Mouse (Mus musculus) kidney, embryonic 14.5 days (tissue): ENCODE results near the gene Pak3. TPM values are rescaled to one million over a fixed set of nuclear protein-coding genes. Genes with fewer than 3 reads are reported as not detected.

ENCODE experiments used
- ATAC-seq: fragments of 200-750 bp; cut with Nextera tagmentation; 2 replicates; pipeline ENCODE4 v1.8.0; 2017; ENCODE audit warnings: moderate number of reproducible peaks, mild to moderate bottlenecking, moderate TSS enrichment, moderate library complexity; ENCODE audit not compliant: low FRiP score, low TSS enrichment
- H3K27ac ChIP-seq: fragments of 300-500 bp; sonication (generic); 2 replicates; pipeline ENCODE4 v1.5.1; 2014; ENCODE audit warnings: low read depth, mild to moderate bottlenecking, low read length, moderate library complexity, mixed read lengths
- H3K27me3 ChIP-seq: fragments of 300-500 bp; sonication (generic); 2 replicates; pipeline ENCODE4 v1.6.1; 2014; ENCODE audit warnings: mild to moderate bottlenecking, low read length; ENCODE audit not compliant: control insufficient read depth, insufficient read depth
- H3K36me3 ChIP-seq: fragments of 300-500 bp; sonication (generic); 2 replicates; pipeline ENCODE4 v1.6.1; 2014; ENCODE audit warnings: low read length, mixed read lengths; ENCODE audit not compliant: control insufficient read depth, insufficient read depth
- H3K4me1 ChIP-seq: fragments of 300-500 bp; sonication (generic); 2 replicates; pipeline ENCODE4 v1.6.1; 2014; ENCODE audit warnings: low read length, mixed read lengths; ENCODE audit not compliant: control insufficient read depth, insufficient read depth
- H3K4me2 ChIP-seq: fragments of 300-500 bp; sonication (generic); replicated peaks from 2 replicates; pipeline ENCODE4 v1.6.1; 2014; ENCODE audit warnings: low read depth, mild to moderate bottlenecking, low read length
- H3K4me3 ChIP-seq: fragments of 300-500 bp; sonication (generic); 2 replicates; pipeline ENCODE4 v1.5.1; 2014; ENCODE audit warnings: mild to moderate bottlenecking, low read length
- H3K9ac ChIP-seq: fragments of 300-500 bp; sonication (generic); 2 replicates; pipeline ENCODE4 v1.6.1; 2014; ENCODE audit warnings: low read depth, mild to moderate bottlenecking, low read length, moderate library complexity
- H3K9me3 ChIP-seq: fragments of 300-500 bp; sonication (generic); 2 replicates; pipeline ENCODE4 v1.6.1; 2016; ENCODE audit warnings: low read length; ENCODE audit not compliant: control insufficient read depth
- WGBS: fragments of 180-500 bp; shearing (Covaris S2); extraction: QIAGEN DNeasy Blood & Tissue Kit; methylation state at CpG from one replicate; pipeline ENCODE4 v1.1.7; 2014; 5-methylcytosine and 5-hydroxymethylcytosine counted together
- polyA plus RNA-seq: library from polyadenylated mRNA; unstranded; fragments of >200 nt; fragmentation: Nextera tagmentation; extraction: Ambion mirVana; gene quantifications from 2 replicates; pipeline ENCODE4 v1.2.1, GENCODE M21; 2014

Gene Pak3
- polyA plus RNA-seq, 1 experiment from 2014 or later: 4.8 TPM

- no peaks in the 10 kb centered on the region for H3K36me3 ChIP-seq
- H3K27ac ChIP-seq: no peak overlapping the region
- no peaks in the 10 kb centered on the region for H3K27me3 ChIP-seq
- no peaks in the 10 kb centered on the region for H3K4me1 ChIP-seq
- no peak for ATAC-seq
- no peaks in the 10 kb centered on the region for H3K9me3 ChIP-seq
- no peak overlapping the region for H3K4me3 ChIP-seq
- no peak overlapping the region for H3K4me2 ChIP-seq
- no peak overlapping the region for H3K9ac ChIP-seq
- 89% methylated on average over 3 of the region's 3 CpGs for whole genome bisulfite sequencing
These were observed 207.0 kb downstream of the Pak3 start for GRCm38 (mm10) chrX:143725411-143725810.

GRCm38 (mm10) chrX:143736035-143736434, 217.6 kb downstream of the Pak3 start:
- 45% methylated on average over 4 of the region's 4 CpGs for WGBS
- Histone ChIP-seq H3K36me3 (no peaks in the 10 kb centered on the region), H3K9ac (no peak overlapping the region), H3K27me3 (no peaks in the 10 kb centered on the region), H3K4me2 (no peak overlapping the region), H3K4me1 (no peaks in the 10 kb centered on the region), H3K27ac (no peak overlapping the region), H3K9me3 (no peaks in the 10 kb centered on the region), H3K4me3 (no peak overlapping the region)
- no peak for ATAC-seq

GRCm38 (mm10) chrX:143739171-143739570, 220.8 kb downstream of the Pak3 start:
- Histone ChIP-seq H3K9ac (no peak overlapping the region), H3K36me3 (no peaks in the 10 kb centered on the region), H3K9me3 (no peaks in the 10 kb centered on the region)

GRCm38 (mm10) chrX:143762556-143762955, 244.2 kb downstream of the Pak3 start:
- Histone ChIP-seq H3K4me2 (no peak overlapping the region), H3K36me3 (no peaks in the 10 kb centered on the region), H3K27me3 (no peaks in the 10 kb centered on the region), H3K4me1 (no peaks in the 10 kb centered on the region), H3K9ac (no peak overlapping the region), H3K9me3 (no peaks in the 10 kb centered on the region), H3K27ac (no peak overlapping the region), H3K4me3 (no peak overlapping the region)
- no peak for ATAC-seq
- 76% methylated on average over 3 of the region's 3 CpGs for WGBS

More at GRCm38 (mm10) chrX:143739171-143739570, 220.8 kb downstream of the Pak3 start:
- 21% methylated on average over 2 of the region's 2 CpGs for WGBS
- no peak for ATAC-seq
- Histone ChIP-seq H3K4me3 (no peak overlapping the region), H3K4me2 (no peak overlapping the region), H3K27me3 (no peaks in the 10 kb centered on the region), H3K4me1 (no peaks in the 10 kb centered on the region), H3K27ac (no peak overlapping the region)

GRCm38 (mm10) chrX:143815948-143816347, 297.6 kb downstream of the Pak3 start:
- Histone ChIP-seq H3K9ac (no peak overlapping the region), H3K36me3 (no peaks in the 10 kb centered on the region), H3K4me1 (no peaks in the 10 kb centered on the region), H3K9me3 (0 out of 2 replicates have a peak, but pooled peaks cover 3% of the 10 kb centered on the region), H3K4me3 (no peak overlapping the region), H3K27me3 (no peaks in the 10 kb centered on the region), H3K27ac (no peak overlapping the region), H3K4me2 (no peak overlapping the region)
- 92% methylated on average over 1 of the region's 1 CpGs for WGBS
- no peak for ATAC-seq

DNA sequence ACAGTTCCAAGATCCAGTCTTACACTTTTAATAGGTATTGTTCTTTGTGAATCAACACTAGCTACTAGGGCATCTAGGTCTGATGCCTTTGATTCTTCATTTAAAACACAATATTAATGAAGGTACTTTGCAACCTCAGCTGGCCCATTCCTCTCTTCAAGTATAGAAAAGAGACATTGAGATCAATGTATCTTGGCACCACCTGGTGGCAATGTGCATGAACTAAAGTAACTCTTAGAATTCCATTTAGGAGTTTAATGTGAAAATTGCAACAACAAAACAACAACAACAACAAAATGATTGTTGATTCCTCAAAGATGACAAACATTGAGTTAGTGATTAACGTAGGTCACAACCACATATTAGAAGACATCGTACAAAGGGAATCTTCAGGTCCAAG, 300.6 kb downstream of the Pak3 start:
- no peaks in the 10 kb centered on the region for H3K4me1 ChIP-seq
- no peak overlapping the region for H3K9ac ChIP-seq
- H3K27me3 ChIP-seq: no peaks in the 10 kb centered on the region
- H3K27ac ChIP-seq: no peak overlapping the region
- no peaks in the 10 kb centered on the region for H3K36me3 ChIP-seq
- 93% methylated on average over 2 of the region's 2 CpGs for WGBS
- no peak for ATAC-seq
- no peak overlapping the region for H3K4me2 ChIP-seq
- H3K4me3 ChIP-seq: no peak overlapping the region
- H3K9me3 ChIP-seq: no peaks in the 10 kb centered on the region

DNA sequence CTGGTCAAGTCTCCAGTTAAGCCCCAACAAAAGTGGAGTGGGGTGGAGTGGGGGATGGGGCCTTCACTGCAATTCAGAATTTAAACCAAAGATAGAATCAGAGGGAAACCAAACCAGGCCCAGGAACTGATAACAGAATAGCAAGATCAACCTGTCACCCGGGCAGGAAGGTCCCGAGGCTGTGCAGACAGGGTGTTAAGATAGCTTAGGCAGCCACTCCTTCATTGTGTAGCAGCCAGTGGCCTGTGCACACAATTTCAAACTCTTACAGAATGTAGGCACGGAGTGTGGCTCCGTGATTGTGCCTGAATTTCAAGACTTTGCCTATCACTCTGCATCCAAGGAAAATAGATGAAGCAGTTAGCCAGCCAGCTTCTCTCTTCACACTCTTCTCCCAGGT, 308.1 kb downstream of the Pak3 start:
- H3K27me3 ChIP-seq: no peaks in the 10 kb centered on the region
- H3K36me3 ChIP-seq: no peaks in the 10 kb centered on the region
- no peak overlapping the region for H3K27ac ChIP-seq
- H3K4me3 ChIP-seq: peak overlapping the region; percentile 35
- H3K4me2 ChIP-seq: peak overlapping the region; percentile 34
- ATAC-seq: peak; percentile 33; the same call in 1 of the 2 replicates
- no peaks in the 10 kb centered on the region for H3K4me1 ChIP-seq
- WGBS: 50% methylated on average over 4 of the region's 4 CpGs
- peak overlapping the region; percentile 40; the same call in 1 of the 2 replicates for H3K9ac ChIP-seq
- no peaks in the 10 kb centered on the region for H3K9me3 ChIP-seq

- peak within 1 kb of the TSS; percentile 35 for H3K4me3 ChIP-seq
- no peaks in the 10 kb centered on the region for H3K27me3 ChIP-seq
- peak; percentile 94 for ATAC-seq
- peak within 1 kb of the TSS; percentile 40; the same call in 1 of the 2 replicates for H3K9ac ChIP-seq
- no peaks in the 10 kb centered on the region for H3K36me3 ChIP-seq
- H3K4me1 ChIP-seq: no peaks in the 10 kb centered on the region
- H3K9me3 ChIP-seq: no peaks in the 10 kb centered on the region
- H3K4me2 ChIP-seq: peak within 1 kb of the TSS; percentile 34
- H3K27ac ChIP-seq: no peak within 1 kb of the TSS
- 35% methylated on average over 4 of the region's 4 CpGs for WGBS
These were observed 308.8 kb downstream of the Pak3 start, which contains the start of gene Capn6 for GRCm38 (mm10) chrX:143827212-143827611. Gene Capn6 (minus strand): TSS chrX:143827414.

DNA sequence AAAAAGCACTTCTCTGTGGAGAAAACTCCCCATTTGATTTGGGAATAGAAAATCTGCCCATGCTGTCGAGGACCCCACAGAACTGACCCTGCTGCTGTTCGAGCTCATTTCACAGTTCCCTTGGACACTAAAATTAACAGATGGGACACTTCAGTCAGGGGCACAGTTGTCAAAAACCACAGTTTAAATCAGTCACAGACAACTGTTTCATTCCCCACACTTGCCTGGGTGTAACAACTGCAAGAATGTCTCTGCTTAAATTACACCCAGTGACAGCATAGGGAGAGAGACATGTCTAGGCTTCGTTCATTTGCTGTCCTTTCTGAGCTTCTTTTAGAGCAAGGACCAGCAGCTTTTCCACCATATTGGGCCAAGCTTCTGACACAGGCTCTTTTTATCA, 328.2 kb downstream of the Pak3 start:
- Histone ChIP-seq H3K27me3 (no peaks in the 10 kb centered on the region; the same call in 1 of the 2 replicates), H3K4me1 (no peaks in the 10 kb centered on the region), H3K9ac (no peak overlapping the region), H3K4me3 (no peak overlapping the region), H3K36me3 (no peaks in the 10 kb centered on the region), H3K4me2 (no peak overlapping the region), H3K9me3 (no peaks in the 10 kb centered on the region), H3K27ac (no peak overlapping the region)
- 44% methylated on average over 3 of the region's 3 CpGs for WGBS
- ATAC-seq: no peak
